Mouse (Mus musculus): ENCODE results near the gene Vrtn. TPM values are rescaled to one million over a fixed set of nuclear protein-coding genes. Genes with fewer than 3 reads are reported as not detected.

Vrtn gene
- polyA plus RNA-seq (2015; fragmentation: Nextera tagmentation; extraction: Ambion mirVana), result 0.06 TPM in 1 of 2 replicates, not detected in the other

DNA sequence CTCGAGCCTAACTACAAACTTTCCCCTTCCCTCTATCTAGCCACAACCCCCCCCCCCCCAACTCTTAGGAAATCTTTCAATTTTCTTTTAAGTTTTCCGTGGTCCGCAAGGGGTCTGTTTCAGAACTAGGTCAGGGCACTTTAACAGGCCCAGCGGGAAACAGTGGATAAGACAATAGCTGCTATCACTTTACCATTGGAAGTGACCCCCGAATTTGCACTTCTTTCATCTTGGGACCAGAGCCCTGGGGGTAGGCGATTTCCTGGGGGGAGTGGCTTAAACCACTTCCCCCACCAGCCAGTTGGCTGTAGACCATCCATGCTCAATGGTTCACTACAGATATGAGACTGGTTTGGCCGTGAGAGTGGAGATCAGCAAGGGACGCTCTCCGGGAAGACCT is at the start of gene Vrtn:
Gene Vrtn, plus strand, starts transcription at position 366 of the 400 bp plus-strand sequence.
- Histone ChIP-seq H3K4me2 (no peak within 1 kb of the TSS), H3K36me3 (no peaks in the 10 kb centered on the region), H3K27ac (no peak within 1 kb of the TSS), H3K4me1 (no peaks in the 10 kb centered on the region), H3K4me3 (no peak within 1 kb of the TSS), H3K9me3 (no peaks in the 10 kb centered on the region), H3K27me3 (peaks cover 47% of the 10 kb centered on the region), H3K9ac (no peak within 1 kb of the TSS)
- no peak for ATAC-seq (ENCODE audit: borderline replicate concordance, extremely low read depth, low FRiP score, low TSS enrichment)
- 16% methylated on average over 9 of the region's 9 CpGs for WGBS

DNA sequence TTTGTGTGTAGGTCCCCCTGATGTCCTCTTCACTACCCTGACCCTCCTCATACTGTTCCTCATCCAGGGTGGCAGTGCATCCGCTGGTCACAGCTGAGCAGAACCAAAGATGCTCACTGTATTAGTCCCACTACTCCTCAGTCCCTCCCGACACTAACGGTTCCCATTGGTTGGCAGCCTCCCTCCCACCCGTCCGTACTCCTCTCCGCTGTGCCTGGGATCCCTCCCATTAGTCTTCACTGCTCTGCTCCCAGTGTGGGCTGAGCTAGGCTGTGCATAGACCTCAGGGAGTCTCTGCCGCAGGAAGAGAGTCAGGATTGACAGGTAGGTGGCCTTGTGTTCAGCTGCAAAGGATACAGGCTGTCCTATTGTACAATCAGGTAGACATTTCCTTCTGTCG is 42.5 kb upstream of the Vrtn start:
- Histone ChIP-seq H3K4me2 (no peak overlapping the region), H3K4me3 (no peak overlapping the region), H3K4me1 (no peaks in the 10 kb centered on the region), H3K27ac (no peak overlapping the region), H3K9me3 (no peaks in the 10 kb centered on the region), H3K36me3 (no peaks in the 10 kb centered on the region), H3K9ac (no peak overlapping the region), H3K27me3 (0 out of 2 replicates have a peak, but pooled peaks cover 6% of the 10 kb centered on the region)
- 8% methylated on average over 8 of the region's 8 CpGs for WGBS
- no peak for ATAC-seq (ENCODE audit: borderline replicate concordance, extremely low read depth, low FRiP score, low TSS enrichment)

DNA sequence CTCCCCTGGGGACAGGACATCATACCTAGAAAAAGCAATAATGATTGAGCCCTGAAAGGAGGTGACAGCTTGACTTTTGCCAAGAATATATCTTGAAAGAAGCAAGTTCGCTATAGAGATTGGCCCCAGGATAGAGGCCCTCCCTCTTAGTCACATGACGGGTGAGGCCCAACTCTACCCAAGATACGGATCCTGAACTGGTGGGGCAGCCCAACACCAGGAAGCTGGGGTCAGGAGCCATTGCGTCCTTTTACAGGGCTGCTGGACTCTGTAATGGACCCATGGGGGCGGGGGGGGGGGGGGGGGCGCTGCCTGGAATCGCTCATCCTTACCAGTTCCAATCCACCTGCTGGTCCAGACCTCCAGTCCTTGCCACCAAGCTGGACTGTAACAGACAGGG is 36.8 kb upstream of the Vrtn start:
- 78% methylated on average over 7 of the region's 7 CpGs for whole genome bisulfite sequencing
- Histone ChIP-seq H3K9me3 (no peaks in the 10 kb centered on the region), H3K4me1 (no peaks in the 10 kb centered on the region), H3K36me3 (peaks cover 9% of the 10 kb centered on the region; the same call in 1 of the 2 replicates), H3K27ac (no peak overlapping the region), H3K4me2 (no peak overlapping the region), H3K27me3 (no peaks in the 10 kb centered on the region), H3K9ac (no peak overlapping the region), H3K4me3 (no peak overlapping the region)
- no peak for ATAC-seq (ENCODE audit: borderline replicate concordance, extremely low read depth, low FRiP score, low TSS enrichment)

DNA sequence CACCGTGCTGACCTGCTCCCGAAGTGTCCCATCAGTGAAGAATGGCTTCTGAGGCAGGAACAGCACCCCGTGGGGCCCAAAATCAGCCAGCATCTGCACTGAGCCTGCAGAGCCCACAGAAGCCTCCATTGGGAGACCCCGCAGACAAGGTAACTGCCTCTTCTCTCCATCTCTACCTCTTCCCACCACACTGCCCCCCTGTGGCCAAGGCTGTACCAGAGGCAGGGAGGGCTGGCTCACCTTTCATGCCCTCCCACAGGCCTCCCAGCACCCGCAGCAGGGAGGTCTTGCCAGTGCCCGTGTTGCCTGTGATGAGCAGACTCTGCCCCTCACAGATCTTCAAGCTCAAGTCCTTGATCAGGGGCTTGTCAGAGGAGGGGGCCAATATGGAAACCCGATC is 35.0 kb upstream of the Vrtn start:
- ATAC-seq (ENCODE audit: borderline replicate concordance, extremely low read depth, low FRiP score, low TSS enrichment), result no peak
- Histone ChIP-seq H3K9me3 (no peaks in the 10 kb centered on the region), H3K9ac (no peak overlapping the region), H3K4me2 (no peak overlapping the region), H3K36me3 (peaks cover 9% of the 10 kb centered on the region; the same call in 1 of the 2 replicates), H3K27me3 (no peaks in the 10 kb centered on the region), H3K27ac (no peak overlapping the region), H3K4me1 (no peaks in the 10 kb centered on the region), H3K4me3 (no peak overlapping the region)
- 78% methylated on average over 7 of the region's 7 CpGs for WGBS

DNA sequence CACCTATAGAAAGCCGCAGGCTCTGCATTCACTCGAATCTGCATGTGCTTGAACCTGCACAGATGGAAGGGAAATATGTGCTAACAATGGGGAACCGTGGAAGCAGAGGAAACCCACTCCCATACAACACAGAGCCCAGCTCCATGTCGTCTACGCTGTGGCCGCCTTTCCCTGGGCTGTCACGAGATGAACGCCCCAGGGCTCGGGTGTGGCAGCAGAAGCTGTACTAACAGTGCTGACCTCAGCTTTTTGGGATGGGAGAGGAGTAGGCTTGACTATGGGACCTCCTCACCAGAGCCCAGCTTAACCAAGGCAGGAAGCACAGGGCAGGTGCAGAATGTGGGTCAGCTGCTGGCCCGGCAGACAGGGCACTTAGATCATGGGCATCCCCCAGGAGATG is 29.1 kb upstream of the Vrtn start:
- no peaks in the 10 kb centered on the region for H3K27me3 ChIP-seq
- ATAC-seq (ENCODE audit: borderline replicate concordance, extremely low read depth, low FRiP score, low TSS enrichment), result no peak
- H3K4me3 ChIP-seq, result no peak overlapping the region
- H3K27ac ChIP-seq, result no peak overlapping the region
- no peaks in the 10 kb centered on the region for H3K9me3 ChIP-seq
- no peaks in the 10 kb centered on the region; the same call in 1 of the 2 replicates for H3K36me3 ChIP-seq
- 83% methylated on average over 10 of the region's 10 CpGs for WGBS
- no peak overlapping the region for H3K4me2 ChIP-seq
- H3K9ac ChIP-seq, result no peak overlapping the region
- no peaks in the 10 kb centered on the region for H3K4me1 ChIP-seq

DNA sequence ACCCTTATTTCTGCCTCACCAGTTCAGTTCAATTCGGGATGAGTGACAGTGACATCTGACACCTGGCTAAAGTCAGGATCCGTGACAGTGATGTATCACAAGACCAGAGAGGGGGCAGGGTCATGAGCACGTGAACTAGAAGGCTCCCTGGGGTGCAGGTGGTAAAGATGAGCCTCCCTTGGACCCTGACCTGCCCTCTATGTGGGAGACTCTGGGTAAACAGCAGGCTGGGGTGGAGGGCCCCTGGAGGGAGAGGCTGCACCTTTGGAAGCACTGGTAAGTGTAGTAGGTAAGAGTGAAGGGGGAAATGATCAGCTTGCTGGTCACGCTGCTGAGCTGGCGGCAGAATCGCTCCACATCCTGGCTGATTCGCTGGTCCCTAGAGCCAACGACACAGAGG is 28.3 kb upstream of the Vrtn start:
- Histone ChIP-seq H3K27ac (no peak overlapping the region), H3K9me3 (no peaks in the 10 kb centered on the region), H3K9ac (no peak overlapping the region), H3K27me3 (no peaks in the 10 kb centered on the region), H3K4me3 (no peak overlapping the region), H3K4me2 (no peak overlapping the region), H3K36me3 (no peaks in the 10 kb centered on the region; the same call in 1 of the 2 replicates), H3K4me1 (no peaks in the 10 kb centered on the region)
- no peak for ATAC-seq (ENCODE audit: borderline replicate concordance, extremely low read depth, low FRiP score, low TSS enrichment)
- 45% methylated on average over 8 of the region's 8 CpGs for WGBS

DNA sequence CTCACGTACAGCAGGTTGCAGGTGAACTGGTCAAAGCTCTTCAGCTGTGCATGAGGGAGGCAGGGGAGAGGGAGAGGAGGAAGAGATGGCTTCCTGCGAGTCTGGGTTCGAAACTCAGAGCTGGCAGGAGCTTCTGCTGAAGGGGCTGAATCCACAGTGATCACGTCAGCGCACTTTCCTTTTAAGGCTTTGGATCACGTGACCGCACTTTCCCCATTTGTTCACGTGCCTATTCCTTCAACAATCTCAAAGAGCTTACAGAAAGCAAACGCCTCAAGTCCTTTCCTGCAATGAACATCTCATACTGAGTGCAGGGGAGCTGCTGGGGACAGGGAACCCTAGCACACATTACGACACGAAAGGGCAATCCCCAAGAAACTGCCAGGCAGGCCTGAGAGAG is 26.8 kb upstream of the Vrtn start:
- ATAC-seq (ENCODE audit: borderline replicate concordance, extremely low read depth, low FRiP score, low TSS enrichment), result no peak
- no peak overlapping the region for H3K4me2 ChIP-seq
- H3K27me3 ChIP-seq, result no peaks in the 10 kb centered on the region
- 82% methylated on average over 11 of the region's 11 CpGs for WGBS
- no peak overlapping the region for H3K27ac ChIP-seq
- no peak overlapping the region for H3K9ac ChIP-seq
- no peaks in the 10 kb centered on the region for H3K36me3 ChIP-seq
- no peaks in the 10 kb centered on the region for H3K4me1 ChIP-seq
- H3K9me3 ChIP-seq, result no peaks in the 10 kb centered on the region
- H3K4me3 ChIP-seq, result no peak overlapping the region

DNA sequence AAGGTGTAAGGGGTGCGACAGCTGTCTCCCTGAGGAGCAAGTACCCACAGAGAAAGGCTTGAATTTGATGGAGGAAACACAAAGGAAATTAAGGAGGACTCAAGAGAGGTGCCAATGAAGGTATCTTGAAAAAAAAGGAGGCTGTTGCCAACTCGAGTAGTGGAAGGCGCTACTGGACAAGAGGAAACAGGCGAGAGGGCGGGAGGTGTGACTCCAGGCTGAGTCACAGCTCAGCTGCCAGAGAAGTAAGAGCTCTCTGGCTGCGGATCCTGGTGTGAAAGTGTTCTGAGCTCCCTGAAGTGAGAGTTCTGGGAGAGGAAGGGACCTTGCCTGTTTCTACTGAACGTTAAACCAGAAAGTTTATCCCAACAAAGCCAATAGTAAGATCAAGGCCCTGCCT is 26.3 kb upstream of the Vrtn start:
- WGBS, result 56% methylated on average over 7 of the region's 7 CpGs
- no peaks in the 10 kb centered on the region for H3K4me1 ChIP-seq
- H3K9me3 ChIP-seq, result no peaks in the 10 kb centered on the region
- no peak for ATAC-seq (ENCODE audit: borderline replicate concordance, extremely low read depth, low FRiP score, low TSS enrichment)
- H3K27me3 ChIP-seq, result no peaks in the 10 kb centered on the region
- H3K27ac ChIP-seq, result no peak overlapping the region
- H3K9ac ChIP-seq, result no peak overlapping the region
- no peak overlapping the region for H3K4me3 ChIP-seq
- H3K36me3 ChIP-seq, result no peaks in the 10 kb centered on the region
- no peak overlapping the region for H3K4me2 ChIP-seq

DNA sequence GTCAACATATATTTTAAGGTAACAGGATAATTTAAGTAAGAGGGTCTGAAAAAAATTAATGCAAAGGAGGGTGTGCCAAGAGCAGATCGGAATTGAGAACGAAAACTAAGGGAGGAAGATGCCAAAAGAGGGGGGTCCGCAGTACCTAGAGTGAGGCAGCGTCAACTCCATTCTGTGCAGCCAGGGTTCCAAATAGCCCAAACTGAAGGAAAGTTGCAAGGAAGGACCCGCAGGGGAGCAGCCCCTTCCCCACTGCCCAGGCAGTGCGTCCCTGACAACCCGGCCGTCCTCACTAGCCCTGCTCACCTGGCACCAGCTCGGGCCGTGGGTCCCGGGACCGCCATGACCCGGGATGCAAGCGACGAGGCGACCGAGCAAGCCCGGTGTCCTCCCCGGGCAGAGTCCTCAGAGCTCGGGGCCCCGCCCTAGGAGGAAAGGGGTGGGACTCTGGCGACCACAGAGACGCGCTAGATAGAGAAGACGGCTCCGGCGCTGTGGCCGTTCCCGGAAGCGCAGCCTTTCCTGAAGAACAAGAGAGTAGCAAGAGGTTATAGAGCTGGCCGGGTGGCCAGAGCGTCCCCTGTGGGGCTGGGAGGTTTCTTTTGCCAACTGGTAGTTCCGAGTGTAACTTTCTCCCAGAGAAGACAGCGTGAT is 23.7 kb upstream of the Vrtn start, which contains the start of gene Abcd4:
Gene Abcd4, minus strand, starts transcription at position 437 of the 654 bp plus-strand sequence.
- H3K4me2 ChIP-seq, result peak within 1 kb of the TSS; percentile 72

DNA sequence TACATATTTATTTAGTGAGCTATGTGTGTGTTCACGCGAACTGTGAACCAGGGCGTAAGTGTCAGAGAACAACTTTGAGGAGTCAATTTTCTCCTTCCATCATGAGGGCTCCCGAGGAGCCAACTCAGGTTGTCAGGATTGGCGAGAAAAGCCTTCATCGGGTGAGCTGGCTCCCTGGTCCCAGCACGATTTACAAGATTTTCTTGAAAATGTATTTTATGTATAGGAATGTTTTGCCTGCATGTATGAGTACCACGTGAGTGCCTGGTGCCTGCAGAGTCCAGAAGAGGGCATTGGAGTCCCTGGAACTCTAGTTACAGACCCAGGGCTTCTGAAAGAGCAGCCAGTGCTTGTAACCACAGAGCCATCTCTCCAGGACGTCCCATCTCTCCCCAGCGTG is 23.2 kb upstream of the Vrtn start:
- H3K9me3 ChIP-seq, result no peaks in the 10 kb centered on the region

More for the DNA sequence above, 23.7 kb upstream of the Vrtn start, which contains the start of gene Abcd4:
- Histone ChIP-seq H3K9ac (peak within 1 kb of the TSS; percentile 96), H3K27me3 (no peaks in the 10 kb centered on the region), H3K4me3 (peak within 1 kb of the TSS; percentile 93), H3K9me3 (no peaks in the 10 kb centered on the region), H3K4me1 (no peaks in the 10 kb centered on the region), H3K27ac (no peak within 1 kb of the TSS), H3K36me3 (no peaks in the 10 kb centered on the region)
- 1% methylated on average over 34 of the region's 34 CpGs for WGBS
- ATAC-seq (ENCODE audit: borderline replicate concordance, extremely low read depth, low FRiP score, low TSS enrichment), result peak; percentile 98

DNA sequence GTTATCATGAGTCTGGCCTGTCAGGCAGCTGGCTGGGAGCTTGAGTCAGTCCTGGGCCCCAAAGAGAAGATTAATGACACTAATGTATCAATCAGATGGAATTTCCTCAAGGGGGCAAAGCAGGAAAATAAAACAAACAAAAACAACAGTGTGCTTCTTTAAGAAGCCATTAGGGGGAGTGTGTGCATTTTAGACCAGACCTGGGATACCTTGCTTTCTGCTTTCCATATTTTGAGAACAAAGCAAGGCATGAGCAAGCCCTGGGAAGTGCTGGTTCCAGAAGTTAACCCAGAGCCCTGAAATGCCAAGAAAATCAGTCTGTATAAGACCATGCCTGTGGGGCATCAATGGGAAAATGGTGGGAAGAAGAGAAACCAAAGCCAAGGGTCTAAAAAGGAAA is 19.8 kb upstream of the Vrtn start:
- Histone ChIP-seq H3K4me3 (no peak overlapping the region), H3K27me3 (peaks cover 24% of the 10 kb centered on the region), H3K9me3 (no peaks in the 10 kb centered on the region), H3K4me1 (no peaks in the 10 kb centered on the region), H3K9ac (no peak overlapping the region), H3K27ac (no peak overlapping the region), H3K36me3 (no peaks in the 10 kb centered on the region), H3K4me2 (no peak overlapping the region)
- ATAC-seq (ENCODE audit: borderline replicate concordance, extremely low read depth, low FRiP score, low TSS enrichment), result no peak

More for the DNA sequence above, 23.2 kb upstream of the Vrtn start:
- H3K4me3 ChIP-seq, result peak overlapping the region; percentile 93
- H3K27me3 ChIP-seq, result no peaks in the 10 kb centered on the region
- ATAC-seq (ENCODE audit: borderline replicate concordance, extremely low read depth, low FRiP score, low TSS enrichment), result peak; percentile 61; the same call in 1 of the 2 replicates
- no peaks in the 10 kb centered on the region for H3K36me3 ChIP-seq
- H3K4me2 ChIP-seq, result peak overlapping the region; percentile 72
- no peaks in the 10 kb centered on the region for H3K4me1 ChIP-seq
- no peak overlapping the region for H3K27ac ChIP-seq
- WGBS, result 6% methylated on average over 10 of the region's 10 CpGs
- H3K9ac ChIP-seq, result peak overlapping the region; percentile 52

DNA sequence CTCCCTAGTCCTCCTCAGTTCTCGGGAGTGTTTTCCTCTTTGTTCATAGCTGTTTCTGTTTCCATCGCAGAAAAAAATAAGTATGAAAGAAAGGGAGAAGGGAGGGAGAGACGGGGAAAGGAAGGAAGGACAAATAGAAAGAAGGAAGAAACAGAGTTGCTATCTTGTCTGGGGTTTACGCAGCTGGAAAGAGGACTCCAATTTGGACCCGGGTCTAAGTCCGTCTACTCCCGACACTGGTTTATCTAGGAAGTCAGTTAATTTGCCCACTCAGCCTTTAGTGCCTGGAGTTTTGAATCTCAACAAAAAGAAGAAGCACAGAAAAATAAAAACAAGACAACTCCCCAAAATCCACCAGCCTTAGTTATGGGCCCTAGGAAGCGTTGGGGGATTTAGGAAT is 16.2 kb upstream of the Vrtn start:
- Histone ChIP-seq H3K36me3 (no peaks in the 10 kb centered on the region), H3K9ac (no peak overlapping the region), H3K9me3 (no peaks in the 10 kb centered on the region), H3K4me3 (no peak overlapping the region), H3K4me1 (no peaks in the 10 kb centered on the region), H3K4me2 (no peak overlapping the region), H3K27me3 (peaks cover 27% of the 10 kb centered on the region), H3K27ac (no peak overlapping the region)
- no peak for ATAC-seq (ENCODE audit: borderline replicate concordance, extremely low read depth, low FRiP score, low TSS enrichment)
- WGBS, result 32% methylated on average over 8 of the region's 8 CpGs
